Mouse (Mus musculus) lung, postnatal 4 days (tissue): ENCODE measurements around the gene Adgrl2.

ENCODE experiments used
- DNase-seq, 2 experiments: peaks; one replicate each; pipeline ENCODE4 v3.0.0; 2021

Gene Adgrl2

DNA sequence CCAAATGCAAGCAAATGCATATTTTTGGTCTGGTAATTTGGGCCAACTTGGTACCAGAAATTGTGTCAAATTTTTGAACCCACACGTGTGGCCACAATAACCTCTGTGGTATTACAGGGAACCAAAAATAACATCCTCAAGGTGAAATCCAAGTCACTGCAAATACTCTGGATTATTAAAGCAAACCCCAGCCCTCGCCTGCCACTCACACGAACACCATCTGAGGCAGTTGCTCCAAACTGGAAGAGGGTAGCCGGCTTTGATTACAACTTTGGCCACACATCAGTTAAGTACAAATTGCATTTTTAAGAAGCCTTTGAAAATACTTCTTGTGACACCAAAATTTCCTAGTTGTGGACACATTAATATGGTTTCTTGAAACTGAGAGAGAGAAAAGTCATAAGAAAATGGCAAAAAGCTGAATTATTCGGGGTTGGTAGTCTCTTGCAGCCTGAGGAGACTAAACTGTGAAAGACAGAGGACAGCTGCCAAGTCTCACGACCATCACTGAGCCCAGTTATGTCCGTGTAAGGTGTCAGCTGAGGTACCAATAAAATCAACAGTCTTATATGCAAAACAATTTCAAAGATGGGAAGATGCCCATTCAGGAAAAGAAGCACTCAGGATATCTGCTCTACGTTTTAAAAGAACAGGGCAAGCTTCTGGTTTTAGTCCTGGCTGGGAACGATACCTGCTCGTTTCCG, 18.3 kb downstream of the Adgrl2 start:
- DNase-seq, result no peak

DNA sequence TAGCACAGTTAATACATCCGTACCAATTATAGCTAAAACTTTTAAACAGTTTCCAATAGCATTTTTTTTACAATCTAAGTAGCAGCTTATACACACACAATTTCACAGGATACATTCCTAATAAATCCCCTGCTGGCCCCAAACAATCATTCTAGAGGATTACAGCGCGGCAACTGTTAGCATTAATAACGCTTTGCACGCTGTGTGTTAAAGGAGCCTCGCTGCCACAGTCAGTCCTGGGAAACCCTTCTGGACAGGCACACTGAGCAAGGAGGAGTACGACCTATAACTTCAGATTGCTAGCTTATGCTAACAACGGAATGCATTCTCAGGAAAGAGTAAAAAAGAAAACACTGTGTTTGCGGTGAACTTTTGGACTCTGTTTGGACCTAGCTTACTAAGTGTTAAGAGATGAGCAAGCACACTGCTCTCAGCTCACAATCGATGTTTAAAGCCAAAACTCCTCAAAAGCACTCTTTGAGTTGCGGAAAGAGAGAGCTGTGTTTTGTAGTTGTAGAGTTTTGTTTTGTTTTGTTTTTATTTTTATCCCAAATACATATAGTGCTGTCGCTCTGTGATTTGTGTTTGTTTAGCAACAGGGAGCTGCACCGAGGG, 25.3 kb downstream of the Adgrl2 start:
- DNase-seq, result no peak

- no peak for DNase-seq
These were observed 26.8 kb downstream of the Adgrl2 start for GRCm38 (mm10) chr3:148963381-148964044.

DNA sequence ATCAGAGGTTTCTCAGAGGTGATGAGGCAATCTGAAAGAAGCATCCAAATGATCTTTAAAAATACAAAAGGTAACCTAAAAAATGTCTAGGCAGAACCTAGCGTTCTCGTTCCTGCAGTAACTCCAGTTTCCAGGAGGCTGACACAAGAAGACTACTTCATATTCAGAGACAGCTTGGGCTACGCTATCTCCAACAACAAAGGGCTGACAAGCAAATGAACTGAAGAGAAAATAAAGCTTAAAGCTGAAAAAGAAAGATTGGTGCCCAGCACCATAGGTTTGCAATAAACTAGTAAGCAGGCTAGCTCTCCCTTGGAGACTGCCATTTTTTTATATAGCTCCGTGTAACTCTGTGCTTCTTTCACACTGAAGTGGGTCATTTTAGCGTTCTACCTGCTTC, 28.7 kb downstream of the Adgrl2 start:
- DNase-seq, result no peak

DNA sequence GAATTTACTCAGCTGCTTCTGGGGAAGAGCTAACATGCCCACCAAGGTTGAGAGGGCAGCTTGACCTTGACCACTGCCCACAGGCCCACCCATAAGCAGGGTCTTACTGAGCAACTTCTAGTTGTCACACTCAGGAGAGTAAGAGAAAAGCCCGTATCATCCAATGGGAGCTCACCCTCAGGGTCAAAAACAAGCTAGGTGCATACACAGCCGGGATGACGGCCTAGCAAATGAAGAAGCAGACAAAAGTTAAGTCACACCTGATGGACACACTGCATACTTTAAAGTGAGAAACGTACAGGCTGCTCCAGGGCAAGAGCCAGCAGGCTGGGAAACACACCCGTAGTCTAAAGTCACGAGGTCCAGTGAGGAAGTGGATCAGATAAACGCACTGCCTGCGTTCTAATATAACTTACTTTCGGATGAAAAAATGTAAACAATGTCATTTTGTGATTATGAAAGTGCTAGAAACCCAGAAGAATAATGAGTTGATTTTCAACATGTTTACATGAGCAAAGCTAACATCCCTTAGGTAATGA, 29.5 kb downstream of the Adgrl2 start:
- DNase-seq, result no peak

GRCm38 (mm10) chr3:148960215-148960614, 30.1 kb downstream of the Adgrl2 start:
- no peak for DNase-seq

GRCm38 (mm10) chr3:148959327-148960025, 30.9 kb downstream of the Adgrl2 start:
- DNase-seq, result peak; percentile 65

GRCm38 (mm10) chr3:148958714-148959113, 31.6 kb downstream of the Adgrl2 start:
- DNase-seq, result no peak

- no peak for DNase-seq
These were observed 32.2 kb downstream of the Adgrl2 start for GRCm38 (mm10) chr3:148958185-148958584.

DNA sequence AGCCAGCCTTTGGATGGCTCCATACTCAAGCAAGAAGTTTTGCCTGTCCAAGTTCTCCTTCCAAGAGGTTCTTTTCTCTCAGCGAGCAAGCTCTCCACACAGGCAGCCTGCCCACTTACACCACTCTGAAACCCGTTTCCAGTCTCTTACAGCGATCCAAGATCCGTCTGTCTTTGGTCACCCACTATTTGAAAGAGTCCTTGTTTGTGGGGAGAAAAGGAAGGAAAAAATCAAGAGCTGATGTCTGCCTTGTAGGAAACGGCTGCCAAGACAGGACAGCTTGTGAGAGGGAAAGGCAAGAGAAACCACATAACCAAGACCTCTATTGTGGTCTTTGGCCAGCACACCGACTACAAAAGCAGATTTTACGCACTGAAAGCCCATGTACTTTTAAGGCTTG, 33.5 kb downstream of the Adgrl2 start:
- no peak for DNase-seq

DNA sequence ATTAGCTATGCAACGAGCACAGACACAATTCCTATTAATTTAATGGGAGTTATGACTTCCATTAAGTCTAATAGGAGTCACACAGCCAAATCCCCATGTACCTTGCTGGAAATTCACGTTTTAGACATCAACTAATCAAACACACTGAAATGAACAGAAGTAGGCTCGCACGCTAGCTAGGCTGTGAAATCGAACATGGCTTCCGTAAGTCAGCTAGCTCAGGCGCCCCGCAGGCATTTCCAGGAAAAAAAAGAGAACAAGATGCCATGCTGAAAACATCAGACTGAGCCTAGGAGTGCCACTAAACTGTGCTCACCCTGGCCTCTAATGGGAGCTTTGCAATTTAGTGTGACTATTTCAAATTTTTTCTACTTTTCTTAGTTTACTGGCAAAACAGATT, 40.6 kb downstream of the Adgrl2 start:
- no peak for DNase-seq

DNA sequence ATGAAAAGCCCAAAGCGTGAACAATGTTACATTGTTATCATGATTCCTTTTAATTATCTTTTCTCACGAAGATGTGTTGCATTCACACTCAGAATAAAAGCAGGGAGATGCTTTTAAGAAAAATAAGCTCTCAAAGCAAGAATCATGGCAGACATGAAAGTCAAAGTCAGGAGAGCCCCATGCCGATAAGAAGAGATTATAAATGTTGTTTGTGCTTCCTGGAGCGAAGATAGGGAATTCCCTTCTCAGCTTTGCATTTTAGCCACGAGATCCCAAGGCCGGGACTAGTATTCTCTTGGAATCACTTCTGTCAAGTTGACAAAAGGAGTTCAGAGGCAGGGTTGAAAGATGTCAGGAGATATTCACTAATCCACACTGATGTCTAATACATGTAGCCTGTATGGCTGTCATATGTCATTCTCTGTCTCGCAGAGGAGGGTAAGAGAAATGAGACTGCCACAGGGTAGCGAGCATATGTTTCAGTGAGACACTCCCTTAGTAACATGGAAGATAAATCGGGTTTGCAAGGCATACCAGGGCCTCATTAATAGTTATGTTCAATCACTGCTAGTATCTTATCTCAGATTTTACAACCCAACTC, 42.5 kb downstream of the Adgrl2 start:
- no peak for DNase-seq

- DNase-seq, result no peak
These were observed 43.1 kb downstream of the Adgrl2 start for GRCm38 (mm10) chr3:148947266-148947665.

DNA sequence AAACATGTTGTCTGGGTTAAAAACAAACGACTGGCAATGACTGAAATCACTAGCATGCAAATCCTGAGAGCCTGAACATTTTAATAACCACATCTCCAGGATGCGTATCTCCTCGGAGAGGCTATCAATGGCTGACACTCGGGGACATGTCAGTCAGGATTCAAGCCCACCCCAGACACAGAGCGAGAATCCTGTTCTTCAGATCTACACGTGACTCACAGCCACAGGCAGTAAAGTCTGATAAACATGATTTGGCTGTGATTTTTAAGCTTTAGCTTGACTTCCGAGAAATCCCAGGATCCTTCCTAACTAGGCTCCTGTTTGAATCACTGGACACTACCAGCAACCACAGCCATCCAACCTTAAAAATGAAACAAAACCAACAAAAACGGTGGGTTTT, 44.8 kb downstream of the Adgrl2 start:
- no peak for DNase-seq

DNA sequence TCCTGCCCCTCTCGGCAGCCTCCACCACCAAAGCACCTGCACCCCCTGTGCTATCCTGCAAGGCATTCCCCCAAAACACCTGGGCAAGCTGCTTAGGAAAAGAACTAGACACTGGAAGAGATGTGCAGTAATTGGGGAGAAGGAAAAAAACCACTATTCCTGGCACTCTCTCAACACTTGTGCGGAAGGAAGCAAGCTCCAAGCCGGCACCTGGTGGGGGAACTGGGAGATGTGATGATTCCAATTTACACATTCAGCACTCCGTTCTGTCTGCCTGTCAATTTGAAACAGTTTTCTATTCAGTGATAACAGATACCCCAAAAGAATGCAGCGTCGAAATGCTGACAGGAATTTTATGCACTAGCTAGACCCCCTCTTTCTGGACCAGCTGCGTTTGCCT, 50.9 kb downstream of the Adgrl2 start:
- DNase-seq, result no peak

GRCm38 (mm10) chr3:148935056-148935455, 55.3 kb downstream of the Adgrl2 start:
- no peak for DNase-seq

GRCm38 (mm10) chr3:148934279-148934678, 56.1 kb downstream of the Adgrl2 start:
- DNase-seq, result no peak

DNA sequence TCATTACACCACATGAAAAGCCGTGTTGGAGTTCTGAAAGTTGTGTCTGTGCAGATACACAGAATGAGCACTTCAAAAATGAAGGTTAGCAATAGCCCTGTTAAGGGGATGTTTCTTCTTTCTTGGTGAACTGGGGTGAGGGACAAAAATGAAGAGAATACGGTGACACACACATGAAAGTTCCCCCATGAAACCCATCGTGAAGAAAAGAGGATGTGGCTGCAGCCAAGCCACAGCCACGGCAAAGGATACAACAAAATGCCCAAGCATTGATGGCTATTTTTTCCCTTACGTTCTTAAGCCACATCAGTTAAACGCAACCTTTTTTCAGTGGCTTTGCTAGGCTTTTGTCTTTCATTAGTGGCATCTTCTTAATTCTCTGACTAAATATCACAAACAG, 57.2 kb downstream of the Adgrl2 start:
- DNase-seq, result no peak

DNA sequence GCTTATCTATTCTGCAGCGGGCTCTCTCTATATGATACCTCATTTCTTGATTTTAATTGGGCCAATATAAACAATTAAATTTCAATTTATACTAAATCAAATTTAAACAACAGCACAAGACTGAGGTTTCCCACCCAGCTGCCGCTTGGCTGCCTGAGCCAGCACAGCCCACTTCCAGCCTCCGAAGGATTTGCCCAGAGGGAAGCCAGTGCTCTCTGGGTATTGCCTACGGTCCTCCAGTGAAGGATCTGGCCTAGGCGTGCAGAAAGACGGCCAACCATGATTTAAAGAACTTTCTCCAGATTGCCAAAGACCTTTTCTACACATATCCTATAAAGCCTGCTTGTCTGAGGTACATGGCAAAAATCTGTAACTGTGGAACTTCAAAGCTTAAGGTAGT, 59.4 kb downstream of the Adgrl2 start:
- DNase-seq, result no peak

- no peak for DNase-seq
These were observed 64.0 kb downstream of the Adgrl2 start for GRCm38 (mm10) chr3:148926330-148926729.

DNA sequence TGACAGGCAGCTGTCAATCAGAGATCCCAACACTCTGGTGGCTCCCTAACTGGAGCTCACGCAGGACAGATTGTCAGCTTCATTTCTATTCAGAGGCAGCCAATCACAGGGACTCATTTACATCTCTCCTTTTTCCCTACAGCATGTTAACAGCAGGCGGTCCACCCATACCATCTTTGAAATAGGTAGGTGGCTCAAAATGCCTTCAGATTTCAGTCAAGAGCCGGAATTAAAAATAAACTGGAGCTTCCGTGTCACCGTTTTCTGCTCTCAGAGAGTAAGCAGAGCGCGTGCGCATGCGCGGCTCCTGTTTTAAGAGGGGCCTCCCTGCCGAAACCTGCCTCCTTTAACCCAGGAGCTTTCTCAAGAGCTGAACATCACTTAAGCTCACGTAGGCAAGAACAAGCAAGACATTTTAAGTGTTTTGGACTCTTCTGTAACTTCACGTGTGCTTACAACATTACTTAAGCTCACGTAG, 67.7 kb downstream of the Adgrl2 start:
- DNase-seq, result peak; percentile 40 to 62

GRCm38 (mm10) chr3:148921966-148922587, 68.3 kb downstream of the Adgrl2 start:
- DNase-seq, result no peak
